Mouse (Mus musculus): ENCODE data around the gene Fbxo24. TPM values are rescaled to one million over a fixed set of nuclear protein-coding genes. Genes with fewer than 3 reads are reported as not detected.
"Not testable (repeated sequence)": the region's sequence is repeated elsewhere in the genome, so short reads cannot be mapped to it uniquely, and the experiment has no call there.

Fbxo24 gene
- total RNA-seq, 2 experiments from 2014 or later = 0.37 TPM; not detected in 1

- ATAC-seq (ENCODE audit: poor library complexity, severe bottlenecking) = no peak
These were observed 15.7 kb upstream of the Fbxo24 start for GRCm38 (mm10) chr5:137644484-137644883.

- no peak for ATAC-seq (ENCODE audit: poor library complexity, severe bottlenecking)
These were observed 14.1 kb upstream of the Fbxo24 start for GRCm38 (mm10) chr5:137642886-137643285.

GRCm38 (mm10) chr5:137641054-137641453 is 12.3 kb upstream of the Fbxo24 start, which contains the start of gene Sap25:
Sap25 (plus strand) TSS chr5:137641334.
- no peak for ATAC-seq (ENCODE audit: poor library complexity, severe bottlenecking)

- ATAC-seq (ENCODE audit: poor library complexity, severe bottlenecking) = no peak
These were observed 10.7 kb upstream of the Fbxo24 start for GRCm38 (mm10) chr5:137639472-137639871.

GRCm38 (mm10) chr5:137633397-137634084 is 4.7 kb upstream of the Fbxo24 start:
- ATAC-seq (ENCODE audit: poor library complexity, severe bottlenecking) = no peak

- ATAC-seq (ENCODE audit: poor library complexity, severe bottlenecking) = no peak
These were observed 2.8 kb upstream of the Fbxo24 start for GRCm38 (mm10) chr5:137631591-137631990.

GRCm38 (mm10) chr5:137631171-137631570 is 2.4 kb upstream of the Fbxo24 start:
- peak; percentile 58 for ATAC-seq (ENCODE audit: poor library complexity, severe bottlenecking)

GRCm38 (mm10) chr5:137630602-137631001 is 1.8 kb upstream of the Fbxo24 start:
- no peak for ATAC-seq (ENCODE audit: poor library complexity, severe bottlenecking)

GRCm38 (mm10) chr5:137629906-137630545 is 1.2 kb upstream of the Fbxo24 start:
- no peak for ATAC-seq (ENCODE audit: poor library complexity, severe bottlenecking)

GRCm38 (mm10) chr5:137629306-137629721 is 512 bp upstream of the Fbxo24 start:
- ATAC-seq (ENCODE audit: poor library complexity, severe bottlenecking) = 0 out of 2 replicates have a peak, but pooled peaks have one; percentile 2

- no peak for ATAC-seq (ENCODE audit: poor library complexity, severe bottlenecking)
These were observed 811 bp downstream of the Fbxo24 start for GRCm38 (mm10) chr5:137627991-137628390.

- peak; percentile 29 for ATAC-seq (ENCODE audit: poor library complexity, severe bottlenecking)
These were observed 4.8 kb downstream of the Fbxo24 start for GRCm38 (mm10) chr5:137623937-137624530.

- no peak for ATAC-seq (ENCODE audit: poor library complexity, severe bottlenecking)
These were observed 13.5 kb downstream of the Fbxo24 start for GRCm38 (mm10) chr5:137615347-137615746.

GRCm38 (mm10) chr5:137614921-137615320 is 13.9 kb downstream of the Fbxo24 start:
- ATAC-seq (ENCODE audit: poor library complexity, severe bottlenecking) = not testable (repeated sequence)

- ATAC-seq (ENCODE audit: poor library complexity, severe bottlenecking) = no peak
These were observed 15.3 kb downstream of the Fbxo24 start, which contains the start of gene Pcolce for GRCm38 (mm10) chr5:137613550-137613949. Pcolce (minus strand) TSS chr5:137613784.

- no peak for ATAC-seq (ENCODE audit: poor library complexity, severe bottlenecking)
These were observed 15.7 kb downstream of the Fbxo24 start for GRCm38 (mm10) chr5:137613076-137613475.

GRCm38 (mm10) chr5:137611245-137611602 is 17.6 kb downstream of the Fbxo24 start:
- no peak for ATAC-seq (ENCODE audit: poor library complexity, severe bottlenecking)

GRCm38 (mm10) chr5:137610548-137611244 is 18.1 kb downstream of the Fbxo24 start:
- no peak for ATAC-seq (ENCODE audit: poor library complexity, severe bottlenecking)

GRCm38 (mm10) chr5:137610056-137610455 is 18.7 kb downstream of the Fbxo24 start:
- ATAC-seq (ENCODE audit: poor library complexity, severe bottlenecking) = no peak

GRCm38 (mm10) chr5:137609292-137609691 is 19.5 kb downstream of the Fbxo24 start:
- no peak for ATAC-seq (ENCODE audit: poor library complexity, severe bottlenecking)

- no peak for ATAC-seq (ENCODE audit: poor library complexity, severe bottlenecking)
These were observed 20.1 kb downstream of the Fbxo24 start for GRCm38 (mm10) chr5:137608654-137609190.

All from megakaryocyte, adult 5-6 weeks (primary cell).